Mouse (Mus musculus) CD4-positive helper T cell, adult 2 months (primary cell): ENCODE results near the gene Tekt4.

Source experiments
- DNase-seq: peaks from one replicate; pipeline ENCODE4 v3.0.0-alpha.2; 2012; ENCODE audit warnings: low read depth, missing footprints, low spot score

Gene Tekt4

DNA sequence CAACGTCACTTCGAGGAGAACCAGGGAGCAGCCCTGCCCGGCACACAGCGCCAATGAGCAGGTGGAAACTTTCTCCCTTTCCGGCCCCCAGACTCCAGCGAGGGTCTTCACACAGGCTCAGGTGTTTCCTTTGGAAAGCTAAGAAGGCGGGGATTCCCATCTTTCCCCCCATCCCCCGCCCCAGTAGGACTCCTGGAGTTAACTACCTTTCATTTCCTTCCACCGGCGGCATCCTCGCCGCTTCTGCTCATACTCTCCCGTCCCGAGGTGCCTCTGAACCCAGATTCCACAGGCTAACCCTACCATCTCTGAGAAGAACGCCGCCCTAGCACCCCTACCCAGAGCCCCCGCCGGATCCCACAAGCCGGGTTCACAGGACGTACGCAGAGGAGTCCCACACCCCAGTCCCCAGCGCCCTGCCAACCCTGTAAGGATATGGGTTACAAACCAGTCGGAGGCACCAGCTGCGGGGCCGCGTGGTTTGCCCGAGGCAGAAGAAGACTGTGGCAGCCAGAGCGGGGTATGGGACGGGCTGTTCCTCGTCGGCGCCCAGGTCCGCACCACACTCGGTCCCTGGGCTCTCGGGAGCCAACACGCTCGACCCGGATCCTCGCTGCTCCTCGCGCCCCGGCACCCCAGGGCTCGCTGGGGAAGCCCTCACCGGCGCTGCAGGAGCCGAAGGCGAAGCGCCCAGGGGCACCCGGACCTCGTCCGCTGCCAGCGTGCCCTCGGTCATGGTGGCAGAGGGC, 21.8 kb upstream of the Tekt4 start:
- DNase-seq: no peak

DNA sequence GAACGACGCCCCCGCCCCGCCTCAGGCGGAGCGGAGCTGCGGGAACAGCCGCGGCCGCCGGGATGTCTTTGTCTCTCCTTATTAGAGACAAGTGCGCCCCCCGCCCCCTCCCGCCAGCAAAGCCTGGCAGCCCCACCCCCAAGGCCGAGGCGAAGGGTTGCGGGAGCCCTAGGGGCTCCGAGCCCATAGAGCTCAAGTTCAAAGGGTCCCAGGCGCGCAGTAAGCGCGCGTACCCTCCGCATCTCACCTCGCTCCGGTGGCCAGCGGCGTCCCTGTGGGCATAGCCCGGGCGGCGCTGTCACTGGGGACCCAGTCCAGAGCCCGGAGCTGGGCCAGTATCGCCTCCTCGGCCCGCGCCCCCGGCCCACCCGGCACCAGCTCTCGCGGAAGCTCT, 21.2 kb upstream of the Tekt4 start:
- no peak for DNase-seq

DNA sequence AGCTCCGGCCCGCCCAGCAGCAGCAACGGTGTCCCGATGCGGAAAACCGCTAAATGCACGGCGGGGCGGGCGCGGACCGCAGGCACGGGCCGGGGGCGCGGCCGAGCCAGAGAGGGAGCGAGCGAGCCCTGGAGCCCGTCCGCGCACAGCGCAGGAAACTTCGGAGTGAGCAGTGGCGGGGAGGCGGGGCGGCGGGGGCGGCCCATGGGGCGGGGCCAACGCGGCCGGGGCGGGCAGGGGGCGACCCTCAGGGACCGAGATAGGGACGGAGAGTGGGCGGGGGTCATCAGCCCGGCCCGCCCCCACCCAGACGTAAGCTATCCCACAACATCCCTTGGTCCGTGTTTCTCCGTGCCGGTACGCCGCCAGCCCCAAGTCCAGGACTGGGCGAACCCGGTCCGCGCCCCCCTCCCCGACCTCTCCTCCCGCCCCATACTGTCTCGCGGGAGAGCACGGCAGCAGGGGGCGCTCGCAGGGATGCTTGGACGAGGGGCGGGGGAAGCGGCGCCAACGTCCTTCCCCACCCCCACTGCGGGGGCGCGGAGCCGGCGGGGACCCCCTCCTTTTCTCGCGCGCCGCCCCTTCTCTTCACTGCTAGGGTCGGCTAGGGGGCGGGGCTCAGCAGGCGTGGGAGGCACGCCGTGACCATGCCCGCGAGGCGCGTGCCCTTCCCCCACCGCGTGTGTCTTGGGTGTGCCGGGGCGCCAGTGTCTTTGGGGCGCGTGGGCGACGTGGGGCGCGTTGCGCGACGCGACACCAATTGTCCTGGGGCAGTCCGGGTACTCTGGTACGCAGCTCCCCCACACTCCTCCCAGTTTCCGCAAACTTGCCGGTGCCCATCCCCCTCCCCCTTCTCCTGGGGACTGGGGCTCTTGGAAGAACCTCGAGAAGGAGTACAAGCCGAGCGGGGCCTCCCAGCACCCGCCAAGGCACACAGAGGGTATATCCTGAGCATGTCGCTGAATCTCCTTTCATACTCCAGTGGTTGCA, 20.5 kb upstream of the Tekt4 start, which contains the start of gene Cacna1h:
Gene Cacna1h, minus strand, starts transcription at position 167 of the 990 bp plus-strand sequence.
- DNase-seq: peak; percentile 8

DNA sequence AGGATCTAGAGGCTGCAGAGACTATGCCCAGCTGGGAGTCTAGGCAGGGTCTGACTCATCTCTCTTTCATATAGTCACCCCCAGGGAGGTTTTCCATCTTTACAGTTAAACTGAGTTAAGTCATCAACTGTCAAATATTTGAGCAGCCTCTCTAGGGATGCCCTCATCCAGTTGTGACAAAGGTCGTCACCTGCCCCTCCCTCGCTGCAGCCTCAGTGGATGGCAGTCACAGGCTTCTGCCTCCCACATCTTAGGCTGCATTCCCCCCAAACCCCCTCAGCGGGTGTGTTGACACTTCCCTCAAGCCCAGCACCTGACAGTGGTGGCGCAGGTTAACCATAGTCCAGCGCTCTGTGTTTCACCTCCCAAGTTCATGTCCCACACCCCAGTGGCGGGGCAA, 13.0 kb upstream of the Tekt4 start:
- DNase-seq: no peak

DNA sequence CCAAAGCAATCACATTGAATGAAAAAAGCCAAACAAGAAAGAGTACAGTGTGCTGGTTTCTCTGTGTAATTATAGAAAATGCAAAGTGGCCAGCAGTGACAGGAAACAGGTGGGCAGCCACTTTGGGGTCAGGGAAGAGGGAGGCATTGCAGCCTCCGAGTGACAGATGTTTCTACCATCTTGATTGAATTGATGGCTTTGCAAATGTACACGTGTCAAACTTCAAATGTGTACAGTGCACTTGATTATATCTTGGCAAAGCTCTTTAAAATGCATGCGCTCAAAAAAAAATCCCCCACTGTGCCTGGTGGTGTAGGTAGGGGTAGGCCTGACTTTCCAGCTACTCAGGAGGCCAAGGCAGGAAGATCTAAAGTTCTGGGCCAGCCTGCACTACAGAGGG, 11.5 kb upstream of the Tekt4 start:
- DNase-seq: no peak

DNA sequence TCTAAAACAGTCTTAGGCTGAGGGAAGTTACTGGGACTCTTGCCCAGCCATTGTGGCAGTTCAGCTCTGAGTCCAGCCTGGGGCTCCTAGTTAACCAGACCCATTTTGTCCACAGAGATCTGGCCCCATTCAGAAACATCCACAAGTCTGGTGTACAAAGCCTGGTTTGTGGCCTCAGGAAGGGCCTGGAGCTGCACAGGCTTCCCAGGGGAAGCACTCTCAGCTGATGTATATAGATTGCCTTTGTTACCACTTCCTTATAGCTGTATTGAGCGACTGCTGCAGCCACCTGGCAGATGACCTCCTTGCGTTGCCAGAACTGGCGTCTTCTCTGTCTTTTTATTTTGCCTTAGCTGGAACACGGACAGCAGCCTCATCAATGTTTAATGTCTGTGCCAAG, 9.3 kb upstream of the Tekt4 start:
- no peak for DNase-seq

DNA sequence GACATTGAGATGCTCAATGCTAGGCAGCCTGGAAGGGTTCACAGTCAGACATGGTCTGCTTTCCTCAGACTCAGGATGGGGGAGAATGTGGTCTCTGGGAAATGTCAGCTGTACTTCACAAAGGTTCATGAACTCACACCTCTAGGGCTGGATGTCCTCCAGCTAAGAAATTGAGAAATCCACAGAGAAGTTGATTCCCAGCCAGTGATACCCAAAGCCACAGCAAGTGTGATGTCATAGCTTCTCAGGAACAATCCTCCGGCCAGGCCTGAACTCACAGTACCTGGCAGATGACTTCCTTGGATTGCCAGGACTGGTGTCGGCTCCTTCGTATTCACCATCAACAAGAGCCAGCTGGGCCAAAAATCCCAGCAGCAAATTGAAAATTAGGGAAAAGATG, 8.6 kb upstream of the Tekt4 start:
- DNase-seq: no peak

DNA sequence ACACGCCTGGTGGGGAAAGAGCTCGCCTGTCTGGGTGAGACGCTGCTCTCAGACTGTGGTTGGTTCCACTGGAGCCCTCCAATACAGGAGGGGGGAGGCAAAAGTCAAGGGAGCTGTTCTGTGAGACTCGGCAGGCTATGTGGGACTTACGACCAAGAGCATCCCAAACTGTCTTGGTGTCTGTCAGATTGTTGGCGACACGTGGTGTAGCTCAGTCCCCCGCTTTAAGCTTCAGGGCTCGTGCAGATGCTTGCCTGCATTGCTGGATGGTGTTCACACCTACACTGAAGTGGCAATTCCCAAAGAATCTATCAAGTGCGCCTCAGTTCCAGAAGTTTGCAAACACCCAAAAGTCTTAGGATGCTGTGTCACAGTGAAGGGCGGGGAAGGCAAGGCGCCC, 6.5 kb upstream of the Tekt4 start:
- DNase-seq: no peak

DNA sequence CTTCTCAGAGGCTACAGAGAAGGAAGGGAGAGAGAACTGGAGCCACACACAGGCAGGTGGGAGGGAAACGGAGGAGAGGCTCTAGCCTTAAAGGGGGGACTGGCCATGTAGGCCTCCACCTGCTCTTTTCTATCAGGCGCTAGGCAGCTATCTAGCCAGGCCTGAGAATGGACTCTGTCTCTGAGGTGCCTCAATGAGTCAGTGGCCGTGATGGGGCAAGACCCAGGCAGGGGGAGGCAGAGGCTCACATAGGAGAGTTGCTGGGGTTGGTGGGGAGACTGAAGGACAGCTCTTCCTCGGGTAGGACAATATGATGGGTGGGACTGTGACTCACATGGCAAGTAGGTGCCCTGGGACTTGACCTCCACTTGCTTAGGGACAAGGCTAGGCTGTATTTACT, 4.1 kb upstream of the Tekt4 start:
- DNase-seq: no peak

DNA sequence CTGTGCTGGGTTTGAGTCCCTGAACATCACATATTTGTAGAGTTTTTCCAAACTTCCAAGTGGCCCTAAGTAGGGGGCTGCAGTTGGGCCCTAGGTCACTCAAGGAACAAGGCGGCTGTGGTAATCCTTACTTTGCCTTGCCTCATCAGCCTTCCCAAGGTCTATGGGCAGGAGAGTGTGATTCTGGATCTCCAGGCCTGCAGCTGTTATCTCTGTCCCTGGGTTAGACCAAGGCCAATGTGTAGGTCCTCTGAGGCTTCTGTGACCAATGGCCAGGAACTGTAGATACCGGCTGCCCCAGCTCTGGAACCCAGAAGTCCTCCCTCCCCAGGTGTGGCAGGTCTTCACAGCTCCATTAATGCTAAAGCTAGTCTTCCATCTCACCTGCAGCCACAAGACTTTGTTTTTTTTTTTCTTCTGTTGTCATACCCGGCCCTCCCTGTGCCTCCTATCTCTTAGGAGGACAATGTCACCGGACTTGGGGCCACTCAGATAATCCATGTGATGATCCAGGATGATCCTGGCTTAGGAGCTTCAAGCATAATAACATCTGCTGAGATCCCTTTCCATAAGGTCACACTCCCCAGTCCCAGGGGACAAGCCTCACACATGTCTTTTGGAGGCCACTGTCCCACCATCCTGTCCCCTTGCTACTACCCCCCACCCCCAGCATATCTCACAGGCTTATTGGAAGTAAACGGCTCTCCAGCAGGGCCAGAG, 2.0 kb upstream of the Tekt4 start:
- DNase-seq: no peak

DNA sequence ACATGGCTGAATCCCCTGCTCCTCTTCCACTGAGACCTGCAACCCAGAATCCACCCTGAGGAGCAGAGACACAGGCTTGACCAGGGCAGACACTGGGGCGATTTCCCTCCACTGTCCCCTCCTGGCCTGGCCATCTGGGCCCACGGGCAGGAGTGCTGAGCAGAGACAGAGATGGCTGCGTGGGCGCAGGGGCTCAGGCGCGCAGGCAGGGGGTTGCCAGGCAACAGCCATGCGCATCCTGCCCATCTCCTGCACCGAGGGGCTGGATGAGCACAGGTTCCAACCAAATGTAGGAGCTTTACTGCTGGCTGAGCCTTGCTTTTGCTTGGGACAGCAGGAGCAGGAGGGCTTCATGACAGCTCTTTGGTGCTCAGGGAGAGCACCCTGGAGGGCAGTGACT, 2.1 kb downstream of the Tekt4 start:
- no peak for DNase-seq

DNA sequence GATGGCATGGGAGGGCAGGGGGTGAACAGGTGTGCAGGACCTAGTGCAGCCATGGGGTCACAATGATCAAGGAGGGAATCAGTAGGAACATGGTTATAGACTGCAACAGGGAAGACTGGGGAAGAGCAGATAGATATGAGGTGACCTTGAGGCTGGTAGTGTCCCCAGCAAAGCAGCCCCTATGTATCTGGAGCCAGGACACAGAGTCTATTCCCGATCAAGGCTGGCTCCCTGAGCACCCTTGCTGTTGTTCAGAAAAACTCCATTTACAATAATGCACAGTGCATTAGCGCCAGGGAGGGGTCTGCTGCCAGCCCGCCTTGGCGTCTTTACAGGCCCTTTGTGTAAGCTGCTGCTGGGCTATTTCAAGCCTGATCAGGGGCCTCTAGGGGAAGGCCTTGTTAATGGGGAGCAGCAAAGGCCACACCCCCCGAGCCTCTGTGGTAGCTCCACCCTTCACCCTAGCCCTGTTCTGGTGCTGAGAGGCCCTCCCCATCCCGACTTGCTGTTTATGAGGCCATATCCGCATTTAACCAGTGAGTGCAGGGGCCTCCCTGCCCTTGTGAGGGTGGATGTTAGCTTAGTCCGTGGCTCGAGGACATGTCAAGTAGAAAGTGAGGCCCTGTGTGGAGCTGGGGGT, 7.9 kb downstream of the Tekt4 start:
- DNase-seq: no peak

DNA sequence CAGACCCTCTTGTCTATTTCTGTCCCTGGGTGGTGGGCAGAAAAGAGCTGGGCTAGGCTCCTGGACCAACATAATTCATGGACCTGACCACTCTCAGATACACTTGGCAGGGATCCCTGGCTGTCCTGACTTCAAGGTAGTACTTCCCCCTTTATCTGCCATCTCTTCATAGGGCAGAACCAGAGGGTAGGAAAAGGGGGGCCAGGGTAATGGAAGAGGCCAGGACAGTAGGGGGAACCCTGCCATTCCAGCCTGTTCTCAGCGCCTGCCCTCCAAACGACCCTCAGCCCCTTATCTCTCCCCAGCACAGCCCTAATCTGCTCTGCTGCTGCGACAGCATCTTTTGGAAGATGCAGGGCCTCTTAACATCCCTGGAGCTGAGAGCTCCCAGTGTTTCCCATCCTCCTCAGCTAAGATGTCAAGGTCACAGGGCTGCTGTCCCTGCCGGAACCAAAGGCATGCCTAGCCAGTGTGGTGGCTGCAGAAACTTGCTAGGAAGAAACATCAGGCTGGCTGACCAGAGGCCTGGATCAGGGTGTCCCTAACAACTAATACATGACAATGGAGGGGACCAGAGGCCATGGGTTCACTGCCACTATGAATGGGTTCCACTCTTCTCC, 9.0 kb downstream of the Tekt4 start:
- DNase-seq: no peak

DNA sequence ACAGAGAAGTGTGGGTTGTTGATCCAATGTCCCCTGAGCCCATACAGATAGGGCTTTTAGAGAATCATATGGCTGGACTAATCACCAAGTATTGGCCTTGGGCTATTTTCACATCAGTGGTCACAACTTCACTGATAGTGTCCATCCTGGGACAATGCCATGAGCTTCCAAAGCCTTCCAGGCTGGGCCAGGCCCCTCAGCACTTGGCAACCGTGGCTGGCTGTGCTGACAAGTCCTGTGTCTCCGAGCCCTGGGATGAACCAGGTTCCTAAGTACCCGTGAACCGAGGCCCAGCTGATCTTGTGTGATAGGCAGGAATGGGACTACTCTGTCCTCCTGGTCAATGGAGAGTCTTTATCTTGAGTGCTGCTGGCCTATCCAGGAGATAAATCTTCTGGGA, 9.7 kb downstream of the Tekt4 start:
- no peak for DNase-seq

DNA sequence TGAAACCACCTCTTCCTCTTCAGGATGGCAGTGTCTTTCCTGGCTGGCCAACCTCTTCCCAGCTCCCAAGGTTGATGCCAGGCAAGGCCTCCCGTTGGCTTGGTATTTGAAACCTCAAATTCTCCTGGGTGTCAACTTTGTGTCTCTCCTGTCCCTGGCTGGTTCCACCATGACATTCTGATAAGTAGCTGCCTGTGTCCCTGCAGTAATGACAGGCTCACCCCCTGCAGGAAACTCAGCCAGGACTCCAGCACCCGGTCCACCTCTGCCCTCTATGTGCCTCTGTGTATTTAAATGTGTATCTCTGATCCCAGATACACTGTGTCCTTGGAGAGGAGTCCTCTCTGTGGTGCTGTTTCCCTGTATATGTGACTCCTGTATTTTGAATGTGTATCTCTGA, 11.8 kb downstream of the Tekt4 start:
- no peak for DNase-seq

DNA sequence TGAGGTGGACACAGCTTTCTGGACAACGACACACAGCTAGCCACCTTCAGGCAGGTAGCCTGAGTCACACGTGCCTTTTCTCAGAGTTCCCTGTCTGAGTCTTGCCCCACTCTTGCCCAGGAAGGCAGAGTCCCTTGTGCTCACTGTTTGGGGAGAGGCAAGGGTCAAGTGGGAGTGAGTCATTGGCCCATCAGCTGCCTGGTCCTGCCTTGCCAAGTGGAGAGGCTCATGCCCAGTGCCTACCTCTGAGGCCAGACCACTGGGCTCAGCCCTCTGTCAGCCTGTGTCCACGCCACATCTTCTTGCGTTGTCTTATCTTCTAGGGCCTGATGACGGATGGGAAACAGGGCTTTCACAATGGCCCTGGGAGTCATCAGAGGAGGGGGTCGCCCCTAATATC, 13.4 kb downstream of the Tekt4 start:
- DNase-seq: no peak

DNA sequence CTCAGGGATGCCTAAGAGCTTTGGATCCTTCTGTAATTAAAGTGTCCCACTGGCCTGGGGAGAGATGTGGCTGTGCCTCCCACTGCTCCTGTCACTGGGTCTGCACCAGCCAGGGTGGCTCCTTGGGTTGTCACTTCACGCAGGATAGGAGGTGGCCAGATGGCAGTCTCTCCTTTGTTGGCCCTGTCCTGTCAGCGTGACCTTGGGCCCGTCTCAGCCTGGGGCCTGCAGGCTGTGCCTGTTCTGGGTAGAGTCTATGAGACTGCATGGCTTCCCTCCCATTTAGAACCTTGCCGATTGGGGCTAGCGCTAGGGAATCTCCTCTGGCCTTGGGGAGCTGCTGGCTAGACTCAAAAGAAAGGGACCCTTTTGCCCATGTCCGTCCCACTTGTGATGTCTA, 13.9 kb downstream of the Tekt4 start:
- DNase-seq: no peak

DNA sequence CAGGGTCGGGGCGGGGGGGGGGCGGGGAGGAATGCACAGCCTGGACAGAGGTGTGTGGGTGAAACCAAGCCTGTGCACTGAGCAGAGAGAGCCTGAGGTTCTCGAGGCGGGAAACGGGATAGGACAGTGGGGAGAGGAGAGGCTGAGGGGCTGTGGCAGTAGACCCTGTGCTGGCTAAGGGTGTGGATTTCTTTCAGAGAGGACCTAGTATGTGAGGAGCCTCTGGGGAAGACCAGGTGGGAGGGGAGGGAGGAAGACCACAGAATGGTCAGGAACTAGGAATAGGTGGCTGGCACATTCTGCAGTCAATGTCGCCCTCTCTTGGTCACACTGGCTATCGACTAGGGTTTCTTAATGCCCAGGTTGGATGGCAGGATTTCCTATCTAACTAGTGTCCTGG, 15.4 kb downstream of the Tekt4 start:
- no peak for DNase-seq

DNA sequence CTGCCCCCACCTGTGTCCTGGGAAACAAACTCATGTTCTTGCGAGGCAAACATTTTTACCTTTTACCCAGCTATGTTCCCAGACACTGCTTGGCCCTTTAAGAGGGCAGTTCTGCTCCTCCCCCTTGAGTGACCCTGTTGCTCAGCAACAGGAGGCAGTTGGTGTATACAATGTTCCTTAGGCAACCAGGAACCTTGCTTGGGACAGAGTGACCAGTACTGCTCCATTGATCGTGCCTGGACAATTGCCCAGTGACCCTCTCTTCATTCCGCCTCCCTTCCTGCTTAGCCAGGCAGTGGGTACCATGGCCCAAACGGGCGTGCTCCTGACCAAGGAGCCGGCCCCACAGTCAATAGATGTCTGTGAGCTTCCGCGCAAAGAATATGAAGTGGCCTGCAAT, 17.0 kb downstream of the Tekt4 start:
- no peak for DNase-seq

DNA sequence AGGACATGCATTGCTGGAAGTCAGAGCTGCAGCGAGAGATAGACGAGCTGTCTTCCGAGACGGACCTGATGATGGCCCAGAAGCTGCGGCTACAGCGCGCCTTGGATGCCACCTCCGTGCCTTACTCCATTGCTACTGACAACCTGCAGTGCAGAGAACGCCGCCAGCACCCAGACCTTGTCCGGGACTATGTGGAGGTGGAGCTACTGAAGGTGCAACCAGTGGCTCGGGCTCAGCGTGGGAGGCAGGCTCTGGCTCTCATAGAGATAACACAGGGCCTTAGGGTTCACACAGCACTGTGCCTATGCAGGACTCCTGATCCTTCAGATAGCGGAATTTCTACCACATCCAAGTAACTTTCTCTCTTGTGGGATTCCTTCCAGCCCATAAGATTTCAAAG, 17.6 kb downstream of the Tekt4 start:
- DNase-seq: no peak
